In the genomic region with DNA sequence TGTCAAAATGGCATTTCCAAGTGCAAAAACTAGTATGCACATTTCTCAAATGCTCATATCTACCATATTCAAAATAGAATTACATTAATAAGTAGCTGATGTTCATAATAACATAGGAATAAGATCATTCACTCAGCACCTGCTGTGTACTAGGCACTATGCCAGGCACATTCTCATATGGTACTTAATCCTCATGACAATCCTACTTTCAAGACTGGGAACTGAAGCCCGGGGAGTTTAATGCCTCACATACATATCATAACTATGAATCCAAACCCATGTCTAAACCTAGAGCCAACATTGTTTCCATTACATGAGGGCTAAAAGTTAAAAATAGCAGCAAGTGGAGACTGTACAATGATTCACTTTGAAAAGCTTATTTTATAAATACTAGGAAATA, we compare ENCODE assay signal across 20 mouse cellular contexts.
DNase-seq lines count a peak whose midpoint lies in the region; ATAC-seq and TF ChIP-seq lines count a peak whose summit lies in the region.
"Had no signal": no experiment of that assay in that cellular context is flagged by ENCODE, and none has a peak within 500 bp of the region (broad histone marks: within the 10 kb centered on the region; RNA-seq: fewer than 3 reads in every experiment).

No protein-coding gene starts in this region.

- no peaks in the 10 kb centered on the region for H3K4me1 ChIP-seq in heart, embryonic 16.5 days (ENCODE audit: control insufficient read depth, insufficient read depth, low read length)
- no peaks in the 10 kb centered on the region for H3K4me1 ChIP-seq in midbrain, embryonic 14.5 days (ENCODE audit: control insufficient read depth, insufficient read depth, low read length)
- no peaks in the 10 kb centered on the region for H3K4me1 ChIP-seq in midbrain, embryonic 15.5 days
- H3K4me1 ChIP-seq in kidney, embryonic 14.5 days (ENCODE audit: control insufficient read depth, insufficient read depth, low read length), result no peaks in the 10 kb centered on the region
- H3K4me1 ChIP-seq: embryonic facial prominence, embryonic 15.5 days; heart, embryonic 13.5 days; hindbrain, embryonic 15.5 days had no signal

- TF ChIP-seq CTCF in brain, embryonic 14.5 days (IDR thresholded peaks at IDR 0.05; ENCODE audit: borderline replicate concordance, extremely low read depth, insufficient read depth, insufficient read length), result no peak

- H3K4me3 ChIP-seq in heart, embryonic 16.5 days (ENCODE audit: low read length), result no peak overlapping the region
- H3K4me3 ChIP-seq in midbrain, embryonic 14.5 days (replicated peaks; ENCODE audit: low read depth, low read length), result no peak overlapping the region
- H3K4me3 ChIP-seq in midbrain, embryonic 15.5 days, result no peak overlapping the region
- H3K4me3 ChIP-seq in kidney, embryonic 14.5 days (ENCODE audit: low read length), result no peak overlapping the region
- H3K4me3 ChIP-seq: embryonic facial prominence, embryonic 15.5 days; erythroblast, embryonic 14.5 days; heart, embryonic 13.5 days; hindbrain, embryonic 15.5 days had no signal

- TF ChIP-seq POLR2A in brain, embryonic 14.5 days (IDR thresholded peaks at IDR 0.05; ENCODE audit: borderline replicate concordance, extremely low read depth, insufficient read depth, insufficient read length, poor library complexity, severe bottlenecking), result no peak

- no peak overlapping the region for H3K27ac ChIP-seq in heart, embryonic 16.5 days (ENCODE audit: low read length)
- no peak overlapping the region for H3K27ac ChIP-seq in midbrain, embryonic 14.5 days (replicated peaks; ENCODE audit: low read depth, low read length)
- H3K27ac ChIP-seq in midbrain, embryonic 15.5 days, result no peak overlapping the region
- no peak overlapping the region for H3K27ac ChIP-seq in kidney, embryonic 14.5 days (ENCODE audit: low read depth, low read length)
- H3K27ac ChIP-seq: embryonic facial prominence, embryonic 15.5 days; heart, embryonic 13.5 days; hindbrain, embryonic 15.5 days had no signal

- no peak overlapping the region for H3K9ac ChIP-seq in heart, embryonic 16.5 days (ENCODE audit: low read length)
- H3K9ac ChIP-seq in midbrain, embryonic 14.5 days (replicated peaks; ENCODE audit: low read length), result no peak overlapping the region
- H3K9ac ChIP-seq in midbrain, embryonic 15.5 days, result no peak overlapping the region
- H3K9ac ChIP-seq in kidney, embryonic 14.5 days (ENCODE audit: low read depth, low read length), result no peak overlapping the region
- H3K9ac ChIP-seq: embryonic facial prominence, embryonic 15.5 days; heart, embryonic 13.5 days; hindbrain, embryonic 15.5 days had no signal

- ATAC-seq in heart, embryonic 16.5 days (replicated peaks; ENCODE audit: extremely low read depth, insufficient read depth, low FRiP score), result peak; percentile 52; the same call in 1 of the 2 replicates
- no peak for ATAC-seq in midbrain, embryonic 14.5 days (ENCODE audit: low FRiP score, low TSS enrichment)
- no peak for ATAC-seq in midbrain, embryonic 15.5 days (replicated peaks)
- no peak for ATAC-seq in kidney, embryonic 14.5 days (ENCODE audit: low FRiP score, low TSS enrichment)
- ATAC-seq: activated CD4-positive, CD25-positive, alpha-beta regulatory T cell, adult 4 months; forebrain, embryonic 16.5 days; intestine, embryonic 16.5 days; Patski had no signal

- peak; percentile 6 to 10 for DNase-seq in cerebellum, postnatal 14 days
- DNase-seq in cerebellum, adult 11-12 months, result no peak
- no peak for DNase-seq in heart, adult 9 months (ENCODE audit: low spot score in 2 of 2)
- peak; percentile 6 for DNase-seq in midbrain, embryonic 14.5 days
- peak; percentile 56 for DNase-seq in brain, embryonic 14.5 days (ENCODE audit: low read depth)
- DNase-seq: adrenal gland, postnatal 14 days; cerebellum, adult 2 months; cerebellum, postnatal 36 days; gastrocnemius, postnatal 14 days had no signal

- no peaks in the 10 kb centered on the region for H3K27me3 ChIP-seq in heart, embryonic 16.5 days (ENCODE audit: control insufficient read depth, insufficient read depth, low read length)
- H3K27me3 ChIP-seq in midbrain, embryonic 14.5 days (ENCODE audit: control insufficient read depth, insufficient read depth, low read length), result no peaks in the 10 kb centered on the region
- no peaks in the 10 kb centered on the region for H3K27me3 ChIP-seq in midbrain, embryonic 15.5 days (replicated peaks)
- H3K27me3 ChIP-seq in kidney, embryonic 14.5 days (ENCODE audit: control insufficient read depth, insufficient read depth, low read length), result no peaks in the 10 kb centered on the region
- H3K27me3 ChIP-seq: embryonic facial prominence, embryonic 15.5 days; heart, embryonic 13.5 days; hindbrain, embryonic 15.5 days had no signal

- H3K36me3 ChIP-seq in heart, embryonic 16.5 days (ENCODE audit: control insufficient read depth, insufficient read depth), result no peaks in the 10 kb centered on the region
- H3K36me3 ChIP-seq in midbrain, embryonic 14.5 days (ENCODE audit: control insufficient read depth, insufficient read depth, low read length), result no peaks in the 10 kb centered on the region
- H3K36me3 ChIP-seq in midbrain, embryonic 15.5 days (replicated peaks), result no peaks in the 10 kb centered on the region
- H3K36me3 ChIP-seq in kidney, embryonic 14.5 days (ENCODE audit: control insufficient read depth, insufficient read depth, low read length), result no peaks in the 10 kb centered on the region
- H3K36me3 ChIP-seq: embryonic facial prominence, embryonic 15.5 days; heart, embryonic 13.5 days; hindbrain, embryonic 15.5 days had no signal

- no peaks in the 10 kb centered on the region for H3K9me3 ChIP-seq in heart, embryonic 16.5 days (replicated peaks; ENCODE audit: control insufficient read depth, low read length)
- no peaks in the 10 kb centered on the region for H3K9me3 ChIP-seq in midbrain, embryonic 14.5 days (ENCODE audit: control insufficient read depth, low read length)
- no peaks in the 10 kb centered on the region for H3K9me3 ChIP-seq in midbrain, embryonic 15.5 days
- no peaks in the 10 kb centered on the region for H3K9me3 ChIP-seq in kidney, embryonic 14.5 days (ENCODE audit: control insufficient read depth, low read length)
- H3K9me3 ChIP-seq: embryonic facial prominence, embryonic 15.5 days; heart, embryonic 13.5 days; hindbrain, embryonic 15.5 days had no signal

- H3K4me2 ChIP-seq in heart, embryonic 16.5 days (ENCODE audit: low read depth, low read length), result no peak overlapping the region
- no peak overlapping the region for H3K4me2 ChIP-seq in midbrain, embryonic 14.5 days (ENCODE audit: low read length)
- H3K4me2 ChIP-seq in midbrain, embryonic 15.5 days, result no peak overlapping the region
- no peak overlapping the region for H3K4me2 ChIP-seq in kidney, embryonic 14.5 days (replicated peaks; ENCODE audit: low read depth, low read length)
- H3K4me2 ChIP-seq: embryonic facial prominence, embryonic 15.5 days; heart, embryonic 13.5 days; hindbrain, embryonic 15.5 days had no signal

- WGBS in heart, embryonic 16.5 days, result 45% methylated on average over 1 of the region's 1 CpGs
- 49% methylated on average over 1 of the region's 1 CpGs for WGBS in midbrain, embryonic 14.5 days
- 36% methylated on average over 1 of the region's 1 CpGs for WGBS in midbrain, embryonic 15.5 days
- 81% methylated on average over 1 of the region's 1 CpGs for WGBS in kidney, embryonic 14.5 days

Comparison
In these comparisons a context has a peak if more than half of its experiments do, and no peak if none do; other contexts are left out.
1. DNase-seq: peak in cerebellum, postnatal 14 days (2 of 2), midbrain, embryonic 14.5 days (single experiment) and brain, embryonic 14.5 days (single experiment); none in cerebellum, adult 11-12 months (single experiment) and heart, adult 9 months (0 of 2).